Mouse (Mus musculus): Measurements from ENCODE around the gene Stab1.

- TF ChIP-seq CTCF (IDR thresholded peaks at IDR 0.05; ENCODE audit: low read depth, low read length) (no peak), POLR2A (IDR thresholded peaks at IDR 0.05; ENCODE audit: insufficient read depth, low read length) (no peak)
Observed at GRCm38 (mm10) chr14:31197547-31198516, 29.4 kb upstream of the Stab1 start.
